Comparison of ENCODE assay signal across 20 mouse cellular contexts in genomic region chr9:102917532-102918129, GRCm38 (mm10).
A peak's percentile ranks its signal among the peaks of the same experiment; 100 is the strongest.
DNase-seq lines count a peak whose midpoint lies in the region; ATAC-seq and TF ChIP-seq lines count a peak whose summit lies in the region.
"Had no signal": no experiment of that assay in that cellular context is flagged by ENCODE, and none has a peak within 500 bp of the region (broad histone marks: within the 10 kb centered on the region; RNA-seq: fewer than 3 reads in every experiment).

No protein-coding gene starts in this region.

- H3K4me2 ChIP-seq in kidney, embryonic 14.5 days (replicated peaks; ENCODE audit: low read depth, low read length) = no peak overlapping the region
- H3K4me2 ChIP-seq in kidney, postnatal 0 days (ENCODE audit: low read length) = no peak overlapping the region
- H3K4me2 ChIP-seq: embryonic facial prominence, embryonic 12.5 days; limb, embryonic 15.5 days; midbrain, embryonic 11.5 days had no signal

- WGBS in kidney, embryonic 14.5 days = 44% methylated on average over 8 of the region's 8 CpGs
- WGBS in kidney, postnatal 0 days = 49% methylated on average over 8 of the region's 8 CpGs

- no peak overlapping the region for H3K27ac ChIP-seq in kidney, embryonic 14.5 days (ENCODE audit: low read depth, low read length)
- H3K27ac ChIP-seq in kidney, postnatal 0 days = no peak overlapping the region
- H3K27ac ChIP-seq: embryonic facial prominence, embryonic 12.5 days; heart, embryonic 10.5 days; limb, embryonic 15.5 days had no signal

- no peaks in the 10 kb centered on the region for H3K4me1 ChIP-seq in kidney, embryonic 14.5 days (ENCODE audit: control insufficient read depth, insufficient read depth, low read length)
- H3K4me1 ChIP-seq in kidney, postnatal 0 days (replicated peaks; ENCODE audit: insufficient read depth, low read length) = no peaks in the 10 kb centered on the region
- H3K4me1 ChIP-seq: embryonic facial prominence, embryonic 12.5 days had no signal

- H3K27me3 ChIP-seq in kidney, embryonic 14.5 days (ENCODE audit: control insufficient read depth, insufficient read depth, low read length) = no peaks in the 10 kb centered on the region
- no peaks in the 10 kb centered on the region for H3K27me3 ChIP-seq in kidney, postnatal 0 days (ENCODE audit: insufficient read depth, low read length)
- H3K27me3 ChIP-seq: embryonic facial prominence, embryonic 12.5 days; limb, embryonic 15.5 days had no signal

- H3K4me3 ChIP-seq in kidney, embryonic 14.5 days (ENCODE audit: low read length) = no peak overlapping the region
- no peak overlapping the region for H3K4me3 ChIP-seq in kidney, postnatal 0 days (replicated peaks; ENCODE audit: low read depth, low read length)
- H3K4me3 ChIP-seq: embryonic facial prominence, embryonic 12.5 days; heart, embryonic 10.5 days; limb, embryonic 15.5 days; myocyte had no signal

- DNase-seq in heart, adult 11 months = peak; percentile 94
- DNase-seq in heart, adult 9 months (ENCODE audit: low spot score in 2 of 2) = no peak
- no peak for DNase-seq in kidney, adult 8-10 months
- DNase-seq in 3T3-L1 (ENCODE audit: low read depth, low spot score) = peak; percentile 54
- peak; percentile 55 for DNase-seq in kidney, postnatal 0 days (ENCODE audit: low spot score)
- DNase-seq in left cerebral cortex, adult 9 months (ENCODE audit: low spot score in 2 of 2) = no peak
- DNase-seq in cerebellum, adult 9-10 months = no peak
- DNase-seq: adrenal gland, postnatal 25 days; cerebellum, adult 9-11 months; gastrocnemius, postnatal 10 days; heart, postnatal 4 days; retina, postnatal 1 day; thymus, postnatal 4 days had no signal

- H3K9ac ChIP-seq in kidney, embryonic 14.5 days (ENCODE audit: low read depth, low read length) = no peak overlapping the region
- no peak overlapping the region for H3K9ac ChIP-seq in kidney, postnatal 0 days (ENCODE audit: low read depth, low read length)
- H3K9ac ChIP-seq: embryonic facial prominence, embryonic 12.5 days; limb, embryonic 15.5 days had no signal

- TF ChIP-seq CTCF in kidney, postnatal 0 days (IDR thresholded peaks at IDR 0.05; ENCODE audit: low read depth) = peak; percentile 60

- peak; percentile 56; the same call in 1 of the 2 replicates for ATAC-seq in kidney, embryonic 14.5 days (ENCODE audit: low FRiP score, low TSS enrichment)
- ATAC-seq in kidney, postnatal 0 days (replicated peaks; ENCODE audit: low FRiP score, low read depth) = no peak

- peaks cover 2% of the 10 kb centered on the region; the same call in 1 of the 2 replicates for H3K36me3 ChIP-seq in kidney, embryonic 14.5 days (ENCODE audit: control insufficient read depth, insufficient read depth, low read length)
- H3K36me3 ChIP-seq in kidney, postnatal 0 days (ENCODE audit: insufficient read depth, low read length) = 0 out of 2 replicates have a peak, but pooled peaks cover 3% of the 10 kb centered on the region

- H3K9me3 ChIP-seq in kidney, embryonic 14.5 days (ENCODE audit: control insufficient read depth, low read length) = no peaks in the 10 kb centered on the region
- no peaks in the 10 kb centered on the region for H3K9me3 ChIP-seq in kidney, postnatal 0 days (replicated peaks; ENCODE audit: low read length)
- H3K9me3 ChIP-seq: embryonic facial prominence, embryonic 12.5 days; G1E; heart, embryonic 10.5 days; limb, embryonic 15.5 days had no signal

Comparison
In these comparisons a context has a peak if more than half of its experiments do, and no peak if none do; other contexts are left out.
1. DNase-seq: peak in heart, adult 11 months (single experiment), 3T3-L1 (single experiment) and kidney, postnatal 0 days (single experiment); none in heart, adult 9 months (0 of 2), kidney, adult 8-10 months (0 of 2), left cerebral cortex, adult 9 months (0 of 2) and cerebellum, adult 9-10 months (single experiment).